Mouse (Mus musculus): Measurements from ENCODE around the gene Mrpl1.

- no peak for TF ChIP-seq POLR2A (IDR thresholded peaks at IDR 0.05; ENCODE audit: borderline replicate concordance, extremely low read depth, insufficient read depth, insufficient read length, poor library complexity, severe bottlenecking)
- no peak for TF ChIP-seq CTCF (IDR thresholded peaks at IDR 0.05; ENCODE audit: borderline replicate concordance, extremely low read depth, insufficient read depth, insufficient read length)
Observed at GRCm38 (mm10) chr5:96196547-96197052, 12.7 kb upstream of the Mrpl1 start.
